Mouse (Mus musculus) spleen, adult 2 months (tissue): ENCODE measurements around the gene Pax7. TPM values are rescaled to one million over a fixed set of nuclear protein-coding genes. Genes with fewer than 3 reads are reported as not detected.

Source experiments
- DNase-seq, 2 experiments: peaks; one replicate each; pipeline versions ENCODE4 v3.0.0 to v3.0.0-alpha.2; 2012 to 2021; ENCODE audit warnings: low spot score in 2 of 2, low read depth in 1 of 2
- H3K27ac ChIP-seq: fragments of 200-500 bp; 2 replicates; pipeline ENCODE4 v1.5.1; 2012; ENCODE audit warnings: low read length, inconsistent platforms; ENCODE audit not compliant: insufficient read depth
- H3K27me3 ChIP-seq: fragments of 200-500 bp; 2 replicates; pipeline ENCODE4 v1.6.1; 2012; ENCODE audit warnings: mild to moderate bottlenecking, moderate library complexity, low read length, inconsistent platforms; ENCODE audit not compliant: control insufficient read depth, insufficient read depth
- H3K36me3 ChIP-seq: fragments of 200-500 bp; 2 replicates; pipeline ENCODE4 v1.6.1; 2012; ENCODE audit warnings: mild to moderate bottlenecking, low read length, inconsistent platforms; ENCODE audit not compliant: control insufficient read depth, insufficient read depth
- H3K4me1 ChIP-seq: fragments of 200-500 bp; 2 replicates; pipeline ENCODE4 v1.6.1; 2011; ENCODE audit warnings: inconsistent platforms; ENCODE audit not compliant: control insufficient read depth, insufficient read depth, insufficient read length
- H3K4me3 ChIP-seq: fragments of 200-500 bp; 2 replicates; pipeline ENCODE4 v1.5.1; 2011; ENCODE audit warnings: mild to moderate bottlenecking, inconsistent platforms; ENCODE audit not compliant: insufficient read depth, insufficient read length; ENCODE audit errors: extremely low read depth
- CTCF ChIP-seq: fragments of 200-500 bp; IDR thresholded peaks from 2 replicates; pipeline ENCODE4 v1.5.1; 2011; ENCODE audit warnings: mild to moderate bottlenecking, inconsistent platforms; ENCODE audit not compliant: insufficient read depth, insufficient read length, insufficient replicate concordance; ENCODE audit errors: extremely low read depth
- POLR2A ChIP-seq: fragments of 200-500 bp; IDR thresholded peaks from 2 replicates; pipeline ENCODE4 v1.6.1; 2011; ENCODE audit warnings: low read depth, low read length, inconsistent platforms
- WGBS: fragments of 180-500 bp; shearing (Covaris S2); methylation state at CpG from one replicate; pipeline ENCODE4 v1.1.7; 2018; 5-methylcytosine and 5-hydroxymethylcytosine counted together
- polyA plus RNA-seq: library from polyadenylated mRNA; depleted of rRNA; stranded (reverse); fragments of >200 nt; gene quantifications from 2 replicates; pipeline ENCODE4 v1.2.3, GENCODE M21; 2012; rRNA removed

Gene Pax7
- 0.05 and 0.11 TPM in 2 replicates for polyA plus RNA-seq

GRCm38 (mm10) chr4:139833036-139833634 is at the start of gene Pax7:
TSS of gene Pax7 (minus strand) at chr4:139833528.
- TF ChIP-seq CTCF (no peak), POLR2A (no peak)
- Histone ChIP-seq H3K27ac (no peak within 1 kb of the TSS), H3K4me3 (no peak within 1 kb of the TSS), H3K36me3 (no peaks in the 10 kb centered on the region), H3K27me3 (peaks cover 15% of the 10 kb centered on the region), H3K4me1 (no peaks in the 10 kb centered on the region)
- no peak for DNase-seq
- 4% methylated on average over 34 of the region's 41 CpGs for WGBS

- H3K4me1 ChIP-seq: no peaks in the 10 kb centered on the region
- no peaks in the 10 kb centered on the region for H3K36me3 ChIP-seq
- H3K4me3 ChIP-seq: no peak overlapping the region
- H3K27me3 ChIP-seq: no peaks in the 10 kb centered on the region
- no peak for DNase-seq
- TF ChIP-seq POLR2A (no peak), CTCF (no peak)
- H3K27ac ChIP-seq: no peak overlapping the region
Observed at GRCm38 (mm10) chr4:139881796-139882195, 48.5 kb upstream of the Pax7 start.

DNA sequence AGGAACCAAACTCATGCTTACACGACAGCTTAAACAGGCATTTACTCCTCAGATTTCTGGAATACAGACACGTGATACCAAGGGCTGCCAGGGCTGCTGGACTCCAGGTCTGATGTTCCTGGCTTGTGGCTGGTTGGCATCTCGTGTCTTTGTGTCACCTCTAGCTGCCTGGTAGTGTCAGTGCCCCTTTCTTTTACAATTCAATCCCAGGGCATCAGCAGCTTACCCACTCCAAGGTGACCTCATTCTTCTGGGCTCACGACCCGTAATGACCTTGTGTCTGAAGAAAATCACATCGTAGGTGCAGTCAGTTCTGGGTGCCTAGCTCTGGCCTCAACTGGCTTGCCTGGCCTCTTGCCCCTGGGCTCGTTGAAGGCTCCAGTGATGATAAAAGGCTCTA is 46.0 kb upstream of the Pax7 start:
- H3K27me3 ChIP-seq: no peaks in the 10 kb centered on the region
- H3K27ac ChIP-seq: no peak overlapping the region
- WGBS: 72% methylated on average over 7 of the region's 7 CpGs
- no peaks in the 10 kb centered on the region for H3K4me1 ChIP-seq
- no peaks in the 10 kb centered on the region for H3K36me3 ChIP-seq
- no peak overlapping the region for H3K4me3 ChIP-seq
- TF ChIP-seq POLR2A: no peak
- DNase-seq: no peak

GRCm38 (mm10) chr4:139878443-139878842 is 45.1 kb upstream of the Pax7 start:
- H3K4me1 ChIP-seq: no peaks in the 10 kb centered on the region
- DNase-seq: no peak
- no peak overlapping the region for H3K4me3 ChIP-seq
- no peak overlapping the region for H3K27ac ChIP-seq
- H3K36me3 ChIP-seq: no peaks in the 10 kb centered on the region
- 79% methylated on average over 4 of the region's 4 CpGs for WGBS
- no peaks in the 10 kb centered on the region for H3K27me3 ChIP-seq
- no peak for TF ChIP-seq CTCF
- no peak for TF ChIP-seq POLR2A

- Histone ChIP-seq H3K27me3 (no peaks in the 10 kb centered on the region), H3K4me1 (no peaks in the 10 kb centered on the region), H3K36me3 (no peaks in the 10 kb centered on the region), H3K4me3 (no peak overlapping the region), H3K27ac (no peak overlapping the region)
- peak in 1 of 2 experiments; percentile 12 for DNase-seq
- 6% methylated on average over 4 of the region's 4 CpGs for WGBS
- TF ChIP-seq CTCF (peak; percentile 32; the same call in 1 of the 2 replicates), POLR2A (no peak)
Observed at GRCm38 (mm10) chr4:139877269-139877668, 43.9 kb upstream of the Pax7 start.

GRCm38 (mm10) chr4:139872595-139872994 is 39.3 kb upstream of the Pax7 start:
- Histone ChIP-seq H3K27ac (no peak overlapping the region), H3K36me3 (no peaks in the 10 kb centered on the region), H3K27me3 (no peaks in the 10 kb centered on the region), H3K4me1 (no peaks in the 10 kb centered on the region), H3K4me3 (no peak overlapping the region)
- DNase-seq: no peak
- no peak for TF ChIP-seq POLR2A
- peak; percentile 74; the same call in 1 of the 2 replicates for TF ChIP-seq CTCF
- 16% methylated on average over 3 of the region's 3 CpGs for WGBS

- TF ChIP-seq CTCF: no peak
- TF ChIP-seq POLR2A: no peak
- DNase-seq: no peak
- Histone ChIP-seq H3K27me3 (no peaks in the 10 kb centered on the region), H3K4me3 (no peak overlapping the region), H3K27ac (no peak overlapping the region), H3K36me3 (no peaks in the 10 kb centered on the region), H3K4me1 (no peaks in the 10 kb centered on the region)
- WGBS: 33% methylated on average over 12 of the region's 12 CpGs
Observed at GRCm38 (mm10) chr4:139871699-139872098, 38.4 kb upstream of the Pax7 start.
